Mouse (Mus musculus) olfactory bulb, adult 2 months (tissue): ENCODE measurements around the gene Ttc32. TPM values are rescaled to one million over a fixed set of nuclear protein-coding genes. Genes with fewer than 3 reads are reported as not detected.

Experiments used
- H3K27ac ChIP-seq: fragments of 200-500 bp; 2 replicates; pipeline ENCODE4 v1.5.1; 2012; ENCODE audit warnings: low read depth, low read length; ENCODE audit not compliant: insufficient read depth
- H3K4me1 ChIP-seq: fragments of 200-500 bp; 2 replicates; pipeline ENCODE4 v1.6.1; 2012; ENCODE audit warnings: low read length; ENCODE audit not compliant: control insufficient read depth, insufficient read depth
- H3K4me3 ChIP-seq: fragments of 200-500 bp; 2 replicates; pipeline ENCODE4 v1.5.1; 2012; ENCODE audit warnings: mild to moderate bottlenecking, low read depth, low read length, moderate library complexity; ENCODE audit not compliant: insufficient read depth
- CTCF ChIP-seq: fragments of 200-500 bp; IDR thresholded peaks from 2 replicates; pipeline ENCODE4 v1.5.1; 2012; ENCODE audit warnings: low read depth, mild to moderate bottlenecking, low read length, moderate library complexity; ENCODE audit not compliant: insufficient read depth
- POLR2A ChIP-seq: fragments of 200-500 bp; IDR thresholded peaks from 2 replicates; pipeline ENCODE4 v1.6.1; 2012; ENCODE audit warnings: mild to moderate bottlenecking, low read depth, low read length, moderate library complexity; ENCODE audit not compliant: insufficient read depth
- WGBS: fragments of 180-500 bp; shearing (Covaris S2); methylation state at CpG from one replicate; pipeline ENCODE4 v1.1.7; 2018; 5-methylcytosine and 5-hydroxymethylcytosine counted together
- polyA plus RNA-seq: library from polyadenylated mRNA; stranded (reverse); fragments of >200 nt; gene quantifications from 2 replicates; pipeline ENCODE4 v1.2.4, GENCODE M21; 2012; ENCODE audit warnings: low replicate concordance; ENCODE audit not compliant: missing spikeins, insufficient read depth, insufficient read length

Gene Ttc32
- polyA plus RNA-seq, 1 experiment = not detected

- Histone ChIP-seq H3K27ac (no peak overlapping the region), H3K4me1 (no peaks in the 10 kb centered on the region), H3K4me3 (no peak overlapping the region)
- WGBS = 82% methylated on average over 5 of the region's 5 CpGs
- no peak for TF ChIP-seq CTCF
- no peak for TF ChIP-seq POLR2A
Measured at GRCm38 (mm10) chr12:9040177-9040576, 10.4 kb downstream of the Ttc32 start.

GRCm38 (mm10) chr12:9040686-9041085, 10.9 kb downstream of the Ttc32 start:
- 77% methylated on average over 7 of the region's 7 CpGs for WGBS
- H3K4me3 ChIP-seq = no peak overlapping the region
- no peaks in the 10 kb centered on the region for H3K4me1 ChIP-seq

GRCm38 (mm10) chr12:9042316-9042715, 12.5 kb downstream of the Ttc32 start:
- H3K4me3 ChIP-seq = no peak overlapping the region
- no peak overlapping the region for H3K27ac ChIP-seq
- TF ChIP-seq CTCF (no peak), POLR2A (no peak)
- H3K4me1 ChIP-seq = no peaks in the 10 kb centered on the region
- WGBS = 60% methylated on average over 5 of the region's 5 CpGs

More at GRCm38 (mm10) chr12:9040686-9041085, 10.9 kb downstream of the Ttc32 start:
- TF ChIP-seq POLR2A (no peak), CTCF (no peak)
- no peak overlapping the region for H3K27ac ChIP-seq

- no peak overlapping the region for H3K27ac ChIP-seq
- no peak for TF ChIP-seq POLR2A
- TF ChIP-seq CTCF = no peak
- H3K4me1 ChIP-seq = no peaks in the 10 kb centered on the region
- H3K4me3 ChIP-seq = no peak overlapping the region
- WGBS = 89% methylated on average over 3 of the region's 3 CpGs
Measured at GRCm38 (mm10) chr12:9042759-9043158, 13.0 kb downstream of the Ttc32 start.

GRCm38 (mm10) chr12:9044666-9045065, 14.9 kb downstream of the Ttc32 start:
- Histone ChIP-seq H3K27ac (no peak overlapping the region), H3K4me3 (no peak overlapping the region), H3K4me1 (no peaks in the 10 kb centered on the region)
- TF ChIP-seq POLR2A (no peak), CTCF (no peak)
- 97% methylated on average over 7 of the region's 7 CpGs for WGBS

GRCm38 (mm10) chr12:9046674-9047073, 16.9 kb downstream of the Ttc32 start:
- Histone ChIP-seq H3K4me3 (no peak overlapping the region), H3K27ac (no peak overlapping the region), H3K4me1 (no peaks in the 10 kb centered on the region)
- WGBS = 71% methylated on average over 4 of the region's 4 CpGs
- TF ChIP-seq CTCF (no peak), POLR2A (no peak)

GRCm38 (mm10) chr12:9048090-9048489, 18.3 kb downstream of the Ttc32 start:
- Histone ChIP-seq H3K4me1 (no peaks in the 10 kb centered on the region), H3K27ac (no peak overlapping the region), H3K4me3 (no peak overlapping the region)
- TF ChIP-seq POLR2A (no peak), CTCF (no peak)
- WGBS = 74% methylated on average over 8 of the region's 8 CpGs

- TF ChIP-seq CTCF = no peak
- no peak for TF ChIP-seq POLR2A
- 57% methylated on average over 6 of the region's 6 CpGs for WGBS
- no peak overlapping the region for H3K27ac ChIP-seq
Measured at GRCm38 (mm10) chr12:9050824-9051223, 21.0 kb downstream of the Ttc32 start.

GRCm38 (mm10) chr12:9052075-9052829, 22.5 kb downstream of the Ttc32 start:
- Histone ChIP-seq H3K4me3 (no peak overlapping the region), H3K4me1 (no peaks in the 10 kb centered on the region), H3K27ac (no peak overlapping the region)
- WGBS = 66% methylated on average over 8 of the region's 8 CpGs
- no peak for TF ChIP-seq POLR2A
- TF ChIP-seq CTCF = 0 out of 2 replicates have a peak, but pooled peaks have one; percentile 15

More at GRCm38 (mm10) chr12:9050824-9051223, 21.0 kb downstream of the Ttc32 start:
- no peaks in the 10 kb centered on the region for H3K4me1 ChIP-seq
- H3K4me3 ChIP-seq = no peak overlapping the region

- H3K27ac ChIP-seq = no peak overlapping the region
- H3K4me3 ChIP-seq = no peak overlapping the region
- TF ChIP-seq POLR2A (no peak), CTCF (no peak)
- no peaks in the 10 kb centered on the region for H3K4me1 ChIP-seq
- WGBS = 75% methylated on average over 7 of the region's 7 CpGs
Measured at GRCm38 (mm10) chr12:9053345-9053744, 23.5 kb downstream of the Ttc32 start.
